Mouse (Mus musculus): ENCODE results near the gene Man2a2. TPM values are rescaled to one million over a fixed set of nuclear protein-coding genes. Genes with fewer than 3 reads are reported as not detected.
A peak's percentile ranks its signal among the peaks of the same experiment; 100 is the strongest.

Gene Man2a2
- polyA plus RNA-seq, 1 experiment from 2014 or later: 7.6 TPM

- H3K27me3 ChIP-seq (replicated peaks; ENCODE audit: control insufficient read depth, insufficient read depth, low read length): no peaks in the 10 kb centered on the region
- ATAC-seq (no peak), DNase-seq (ENCODE audit: low spot score) (no peak)
- H3K36me3 ChIP-seq (ENCODE audit: control insufficient read depth, insufficient read depth, low read length): no peaks in the 10 kb centered on the region
- H3K4me2 ChIP-seq (ENCODE audit: low read length): no peak overlapping the region
- H3K4me1 ChIP-seq (ENCODE audit: control insufficient read depth, insufficient read depth, low read length): no peaks in the 10 kb centered on the region
- H3K9ac ChIP-seq (ENCODE audit: low read length): no peak overlapping the region
- H3K4me3 ChIP-seq (ENCODE audit: low read depth, low read length): no peak overlapping the region
- no peak overlapping the region for H3K27ac ChIP-seq (ENCODE audit: low read depth, low read length)
- H3K9me3 ChIP-seq (replicated peaks; ENCODE audit: control insufficient read depth, low read length): no peaks in the 10 kb centered on the region
- WGBS: 87% methylated on average over 9 of the region's 9 CpGs
These were observed 4.3 kb upstream of the Man2a2 start for GRCm38 (mm10) chr7:80375376-80376039.

GRCm38 (mm10) chr7:80374733-80375132 is 3.6 kb upstream of the Man2a2 start:
- H3K9ac ChIP-seq (ENCODE audit: low read length): no peak overlapping the region
- H3K36me3 ChIP-seq (ENCODE audit: control insufficient read depth, insufficient read depth, low read length): no peaks in the 10 kb centered on the region
- H3K27me3 ChIP-seq (replicated peaks; ENCODE audit: control insufficient read depth, insufficient read depth, low read length): no peaks in the 10 kb centered on the region
- H3K9me3 ChIP-seq (replicated peaks; ENCODE audit: control insufficient read depth, low read length): no peaks in the 10 kb centered on the region
- H3K4me3 ChIP-seq (ENCODE audit: low read depth, low read length): no peak overlapping the region
- DNase-seq (ENCODE audit: low spot score): no peak
- WGBS: 89% methylated on average over 3 of the region's 3 CpGs
- no peak overlapping the region for H3K27ac ChIP-seq (ENCODE audit: low read depth, low read length)
- ATAC-seq: no peak
- 0 out of 2 replicates have a peak, but pooled peaks cover under 1% of the 10 kb centered on the region for H3K4me1 ChIP-seq (ENCODE audit: control insufficient read depth, insufficient read depth, low read length)
- no peak overlapping the region for H3K4me2 ChIP-seq (ENCODE audit: low read length)

- no peak overlapping the region for H3K4me3 ChIP-seq (ENCODE audit: low read depth, low read length)
- ATAC-seq: no peak
- H3K36me3 ChIP-seq (ENCODE audit: control insufficient read depth, insufficient read depth, low read length): no peaks in the 10 kb centered on the region
- no peaks in the 10 kb centered on the region for H3K9me3 ChIP-seq (replicated peaks; ENCODE audit: control insufficient read depth, low read length)
- DNase-seq (ENCODE audit: low spot score): no peak
- 58% methylated on average over 3 of the region's 3 CpGs for WGBS
- H3K27me3 ChIP-seq (replicated peaks; ENCODE audit: control insufficient read depth, insufficient read depth, low read length): no peaks in the 10 kb centered on the region
- H3K9ac ChIP-seq (ENCODE audit: low read length): no peak overlapping the region
- H3K4me2 ChIP-seq (ENCODE audit: low read length): no peak overlapping the region
- no peak overlapping the region for H3K27ac ChIP-seq (ENCODE audit: low read depth, low read length)
- H3K4me1 ChIP-seq (ENCODE audit: control insufficient read depth, insufficient read depth, low read length): 0 out of 2 replicates have a peak, but pooled peaks cover 2% of the 10 kb centered on the region
These were observed 3.1 kb upstream of the Man2a2 start for GRCm38 (mm10) chr7:80374280-80374679.

GRCm38 (mm10) chr7:80373850-80374249 is 2.7 kb upstream of the Man2a2 start:
- Histone ChIP-seq H3K36me3 (ENCODE audit: control insufficient read depth, insufficient read depth, low read length) (no peaks in the 10 kb centered on the region), H3K4me3 (ENCODE audit: low read depth, low read length) (no peak overlapping the region), H3K4me2 (ENCODE audit: low read length) (no peak overlapping the region), H3K27me3 (replicated peaks; ENCODE audit: control insufficient read depth, insufficient read depth, low read length) (no peaks in the 10 kb centered on the region), H3K4me1 (ENCODE audit: control insufficient read depth, insufficient read depth, low read length) (0 out of 2 replicates have a peak, but pooled peaks cover 2% of the 10 kb centered on the region), H3K9ac (ENCODE audit: low read length) (no peak overlapping the region), H3K27ac (ENCODE audit: low read depth, low read length) (no peak overlapping the region), H3K9me3 (replicated peaks; ENCODE audit: control insufficient read depth, low read length) (no peaks in the 10 kb centered on the region)
- ATAC-seq: no peak
- DNase-seq (ENCODE audit: low spot score): peak; percentile 38
- WGBS: 78% methylated on average over 12 of the region's 12 CpGs

GRCm38 (mm10) chr7:80373352-80373751 is 2.2 kb upstream of the Man2a2 start:
- Histone ChIP-seq H3K27me3 (replicated peaks; ENCODE audit: control insufficient read depth, insufficient read depth, low read length) (no peaks in the 10 kb centered on the region), H3K9ac (ENCODE audit: low read length) (no peak overlapping the region), H3K4me2 (ENCODE audit: low read length) (no peak overlapping the region), H3K4me3 (ENCODE audit: low read depth, low read length) (no peak overlapping the region), H3K4me1 (ENCODE audit: control insufficient read depth, insufficient read depth, low read length) (0 out of 2 replicates have a peak, but pooled peaks cover 2% of the 10 kb centered on the region), H3K27ac (ENCODE audit: low read depth, low read length) (no peak overlapping the region), H3K36me3 (ENCODE audit: control insufficient read depth, insufficient read depth, low read length) (peaks cover 4% of the 10 kb centered on the region; the same call in 1 of the 2 replicates), H3K9me3 (replicated peaks; ENCODE audit: control insufficient read depth, low read length) (no peaks in the 10 kb centered on the region)
- DNase-seq (ENCODE audit: low spot score) (no peak), ATAC-seq (no peak)
- 82% methylated on average over 4 of the region's 4 CpGs for WGBS

GRCm38 (mm10) chr7:80372667-80373066 is 1.5 kb upstream of the Man2a2 start:
- Histone ChIP-seq H3K36me3 (ENCODE audit: control insufficient read depth, insufficient read depth, low read length) (peaks cover 11% of the 10 kb centered on the region), H3K4me3 (ENCODE audit: low read depth, low read length) (no peak overlapping the region), H3K27ac (ENCODE audit: low read depth, low read length) (no peak overlapping the region), H3K4me2 (ENCODE audit: low read length) (no peak overlapping the region), H3K9me3 (replicated peaks; ENCODE audit: control insufficient read depth, low read length) (no peaks in the 10 kb centered on the region), H3K27me3 (replicated peaks; ENCODE audit: control insufficient read depth, insufficient read depth, low read length) (no peaks in the 10 kb centered on the region), H3K4me1 (ENCODE audit: control insufficient read depth, insufficient read depth, low read length) (0 out of 2 replicates have a peak, but pooled peaks cover 2% of the 10 kb centered on the region), H3K9ac (ENCODE audit: low read length) (no peak overlapping the region)
- DNase-seq (ENCODE audit: low spot score) (no peak), ATAC-seq (no peak)
- WGBS: 63% methylated on average over 2 of the region's 2 CpGs

- DNase-seq (ENCODE audit: low spot score) (no peak), ATAC-seq (no peak)
- Histone ChIP-seq H3K27me3 (replicated peaks; ENCODE audit: control insufficient read depth, insufficient read depth, low read length) (no peaks in the 10 kb centered on the region), H3K4me2 (ENCODE audit: low read length) (no peak overlapping the region), H3K27ac (ENCODE audit: low read depth, low read length) (no peak overlapping the region), H3K9ac (ENCODE audit: low read length) (no peak overlapping the region), H3K9me3 (replicated peaks; ENCODE audit: control insufficient read depth, low read length) (no peaks in the 10 kb centered on the region), H3K4me1 (ENCODE audit: control insufficient read depth, insufficient read depth, low read length) (0 out of 2 replicates have a peak, but pooled peaks cover 2% of the 10 kb centered on the region), H3K36me3 (ENCODE audit: control insufficient read depth, insufficient read depth, low read length) (peaks cover 16% of the 10 kb centered on the region), H3K4me3 (ENCODE audit: low read depth, low read length) (no peak overlapping the region)
- 87% methylated on average over 3 of the region's 3 CpGs for WGBS
These were observed 991 bp upstream of the Man2a2 start for GRCm38 (mm10) chr7:80372166-80372565.

- peak overlapping the region; percentile 90 for H3K9ac ChIP-seq (ENCODE audit: low read length)
- peak; percentile 69 for ATAC-seq
- H3K27me3 ChIP-seq (replicated peaks; ENCODE audit: control insufficient read depth, insufficient read depth, low read length): no peaks in the 10 kb centered on the region
- H3K4me2 ChIP-seq (ENCODE audit: low read length): peak overlapping the region; percentile 68
- under 1% methylated on average over 31 of the region's 31 CpGs for WGBS
- 0 out of 2 replicates have a peak, but pooled peaks cover 2% of the 10 kb centered on the region for H3K4me1 ChIP-seq (ENCODE audit: control insufficient read depth, insufficient read depth, low read length)
- no peaks in the 10 kb centered on the region for H3K9me3 ChIP-seq (replicated peaks; ENCODE audit: control insufficient read depth, low read length)
- H3K4me3 ChIP-seq (ENCODE audit: low read depth, low read length): peak overlapping the region; percentile 89
- H3K27ac ChIP-seq (ENCODE audit: low read depth, low read length): peak overlapping the region; percentile 71
- H3K36me3 ChIP-seq (ENCODE audit: control insufficient read depth, insufficient read depth, low read length): peaks cover 31% of the 10 kb centered on the region
- peak; percentile 75 for DNase-seq (ENCODE audit: low spot score)
These were observed 530 bp downstream of the Man2a2 start for GRCm38 (mm10) chr7:80370649-80371040.

GRCm38 (mm10) chr7:80369967-80370431 is 1.2 kb downstream of the Man2a2 start:
- Histone ChIP-seq H3K4me3 (ENCODE audit: low read depth, low read length) (peak overlapping the region; percentile 89), H3K36me3 (ENCODE audit: control insufficient read depth, insufficient read depth, low read length) (peaks cover 31% of the 10 kb centered on the region), H3K27me3 (replicated peaks; ENCODE audit: control insufficient read depth, insufficient read depth, low read length) (no peaks in the 10 kb centered on the region), H3K9me3 (replicated peaks; ENCODE audit: control insufficient read depth, low read length) (no peaks in the 10 kb centered on the region), H3K9ac (ENCODE audit: low read length) (peak overlapping the region; percentile 90), H3K27ac (ENCODE audit: low read depth, low read length) (no peak overlapping the region), H3K4me2 (ENCODE audit: low read length) (peak overlapping the region; percentile 68), H3K4me1 (ENCODE audit: control insufficient read depth, insufficient read depth, low read length) (0 out of 2 replicates have a peak, but pooled peaks cover 2% of the 10 kb centered on the region)
- ATAC-seq: no peak
- no peak for DNase-seq (ENCODE audit: low spot score)
- 56% methylated on average over 4 of the region's 4 CpGs for WGBS
